Mouse (Mus musculus) liver, embryonic 12.5 days (tissue): ENCODE measurements around the gene Xrn2. TPM values are rescaled to one million over a fixed set of nuclear protein-coding genes. Genes with fewer than 3 reads are reported as not detected.

ENCODE experiments used
- polyA plus RNA-seq: library from polyadenylated mRNA; unstranded; fragments of >200 nt; fragmentation: Nextera tagmentation; extraction: Ambion mirVana; gene quantifications from 2 replicates; pipeline ENCODE4 v1.2.1, GENCODE M21; 2016

The Xrn2 gene
- polyA plus RNA-seq, 1 experiment from 2014 or later, result 52.9 TPM

Other genes with a start within 250 kb of the Xrn2 start
- gene Kiz, start 157.1 kb upstream of the Xrn2 start, polyA plus RNA-seq, result 14.4 and 16.9 TPM in 2 replicates
- gene Nkx2-4, start 72.4 kb downstream of the Xrn2 start, polyA plus RNA-seq, result not detected in 2 replicates
- gene Nkx2-2, start 181.2 kb downstream of the Xrn2 start, polyA plus RNA-seq, result not detected in 2 replicates